Mouse (Mus musculus): ENCODE results near the gene Nt5dc3. TPM values are rescaled to one million over a fixed set of nuclear protein-coding genes. Genes with fewer than 3 reads are reported as not detected.

Nt5dc3 gene
- total RNA-seq (2021) = 10 to 100 TPM; 81.0 to 81.1 TPM

DNA sequence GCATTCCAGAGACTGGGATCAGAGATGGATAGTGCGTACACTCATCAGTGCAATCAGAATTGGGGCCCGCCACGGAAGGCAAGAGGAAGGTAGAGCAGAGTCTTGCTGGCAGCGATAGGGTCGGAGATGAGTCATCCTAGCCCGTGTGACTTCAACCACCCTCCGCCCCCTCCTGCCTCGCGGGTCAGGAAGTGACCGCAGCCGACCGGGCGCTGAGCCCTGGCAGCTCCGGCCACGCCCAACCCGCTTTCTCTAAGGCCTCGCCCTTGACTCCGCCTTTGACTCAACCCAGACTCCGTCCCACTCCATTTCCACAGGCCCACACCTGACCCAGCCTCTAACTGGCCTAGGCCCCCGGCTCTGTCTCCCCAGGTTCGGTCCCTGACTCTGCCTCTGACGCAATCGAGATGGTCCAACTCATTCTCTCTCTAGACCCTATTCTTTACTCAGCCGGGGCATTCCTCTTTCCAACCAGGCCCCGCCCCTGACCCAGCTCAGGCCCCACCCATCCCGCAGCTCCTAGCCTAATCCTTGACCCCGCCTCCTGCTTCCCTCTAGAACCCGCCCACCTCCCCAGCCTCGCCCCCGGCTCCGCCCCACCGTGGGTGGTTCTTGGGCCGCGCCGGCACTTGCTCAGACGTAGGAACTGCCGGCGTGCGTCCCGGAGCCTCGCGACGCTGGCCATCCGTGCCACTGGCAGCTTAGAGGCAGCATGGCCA lies at the start of gene Nt5dc3:
TSS of gene Nt5dc3 (plus strand) at position 608 of the 719 bp plus-strand sequence.
- DNase-seq (ENCODE audit: low spot score in 2 of 2) = peak; percentile 90 to 96
- intact Hi-C loops (cut with DNase I) = loop anchor here (1.0 to 2.0 kb wide), 2 partner anchors 42 to 72 kb away; no protein-coding TSS in a partner anchor

- DNase-seq (ENCODE audit: low spot score in 2 of 2) = peak; percentile 80 to 86
- intact Hi-C loops (cut with DNase I) = loop anchor here (1.0 to 5.0 kb wide), 3 partner anchors 25 to 258 kb away; no protein-coding TSS in a partner anchor
Measured at GRCm38 (mm10) chr10:86730823-86731499, 47.8 kb upstream of the Nt5dc3 start.

DNA sequence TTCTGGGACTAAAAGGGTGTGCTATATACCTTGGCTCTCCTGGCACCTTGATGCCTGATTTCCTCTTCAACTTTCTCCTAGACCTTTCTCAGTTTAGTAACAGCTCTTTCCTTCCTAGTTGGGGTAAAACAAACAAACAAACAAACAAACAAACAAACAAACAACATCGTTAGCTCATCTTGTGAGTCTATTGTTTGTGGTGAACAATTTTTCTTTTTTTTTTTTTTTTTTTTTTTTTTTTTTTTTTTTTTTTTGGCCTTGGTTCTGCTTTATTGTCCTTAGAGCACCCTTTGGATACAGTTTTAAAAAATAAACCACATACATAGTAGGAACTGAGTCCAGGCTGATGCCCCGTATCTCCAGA lies 47.3 kb upstream of the Nt5dc3 start:
- intact Hi-C loops (cut with DNase I) = loop anchor here (1.0 to 5.0 kb wide), 3 partner anchors 25 to 259 kb away; no protein-coding TSS in a partner anchor
- no peak for DNase-seq (ENCODE audit: low spot score in 2 of 2)

DNA sequence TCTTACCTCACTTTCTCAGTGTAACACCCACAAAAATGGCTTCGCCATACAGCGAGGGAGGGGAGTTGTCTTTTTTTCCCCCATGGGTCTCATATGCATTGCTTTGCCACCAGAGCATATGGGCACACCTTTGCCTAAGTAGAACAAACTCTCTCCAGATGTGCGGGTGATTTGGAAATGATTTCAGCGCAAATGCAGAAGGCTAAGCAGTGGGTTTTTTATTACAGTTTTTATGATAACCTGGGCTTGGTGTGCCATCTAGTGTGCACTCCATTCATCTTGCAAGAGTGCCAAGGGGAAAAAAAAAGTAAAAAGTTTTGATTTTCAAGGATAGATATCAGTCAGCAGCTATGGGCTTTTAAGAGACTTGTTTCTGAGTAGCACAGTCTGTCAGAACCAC lies 43.8 kb upstream of the Nt5dc3 start:
- intact Hi-C loops (cut with DNase I) = no loop called here
- DNase-seq (ENCODE audit: low spot score in 2 of 2) = no peak

DNA sequence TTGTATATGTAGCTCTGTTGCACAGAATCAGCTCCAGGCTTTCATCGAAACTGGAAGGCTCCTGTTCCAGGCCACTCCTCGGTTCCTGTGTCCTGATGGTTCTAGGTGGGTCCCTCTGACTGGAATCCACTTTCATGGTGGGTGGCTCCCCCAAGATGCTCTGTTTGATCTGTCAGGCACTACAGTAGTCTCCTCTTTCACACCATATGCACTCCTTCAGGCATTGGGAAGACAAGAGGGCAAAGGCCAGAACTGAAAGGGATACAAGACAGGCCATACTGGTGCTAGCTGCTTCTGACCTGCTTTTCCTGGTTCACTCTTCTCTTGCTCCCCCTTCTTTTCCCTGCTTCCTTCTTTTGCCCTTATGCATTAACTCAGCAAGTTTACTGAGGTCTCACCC lies 35.9 kb upstream of the Nt5dc3 start:
- DNase-seq (ENCODE audit: low spot score in 2 of 2) = no peak
- intact Hi-C loops (cut with DNase I) = no loop called here

- intact Hi-C loops (cut with DNase I) = no loop called here
- DNase-seq (ENCODE audit: low spot score in 2 of 2) = no peak
Measured at GRCm38 (mm10) chr10:86744306-86744705, 34.5 kb upstream of the Nt5dc3 start.

DNA sequence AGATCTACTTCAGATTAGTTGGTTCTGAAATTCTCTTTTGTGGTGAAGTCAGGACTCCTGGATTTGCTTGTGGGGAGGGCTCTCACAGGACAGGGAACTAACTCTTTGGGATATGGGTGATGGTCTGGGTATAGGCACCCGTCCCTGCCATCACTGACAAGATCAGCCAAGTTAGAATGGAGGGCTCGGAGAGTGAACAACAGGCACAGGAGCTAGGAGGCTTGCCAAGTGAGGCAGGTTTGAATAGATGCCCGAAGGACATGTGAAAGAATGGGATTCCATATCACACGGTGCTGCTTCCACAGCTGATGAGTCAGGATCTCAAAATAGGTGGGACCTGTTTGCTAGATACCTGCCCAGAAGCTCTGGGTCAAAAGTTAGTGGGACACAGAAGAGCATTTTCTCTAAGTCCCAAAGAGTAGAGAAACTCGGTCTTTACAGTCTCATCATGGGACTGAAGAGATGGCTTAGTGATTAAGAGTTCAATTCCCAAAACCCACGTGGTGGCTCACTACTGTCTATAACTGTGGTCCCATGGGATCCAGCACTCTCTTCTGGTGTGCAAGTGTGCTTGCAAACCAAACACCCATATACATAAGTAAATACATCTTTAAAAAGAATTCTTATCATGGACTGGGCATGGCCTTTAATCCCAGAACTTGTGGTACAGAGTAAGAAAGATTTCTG lies 22.8 kb upstream of the Nt5dc3 start:
- intact Hi-C loops (cut with DNase I) = no loop called here

DNA sequence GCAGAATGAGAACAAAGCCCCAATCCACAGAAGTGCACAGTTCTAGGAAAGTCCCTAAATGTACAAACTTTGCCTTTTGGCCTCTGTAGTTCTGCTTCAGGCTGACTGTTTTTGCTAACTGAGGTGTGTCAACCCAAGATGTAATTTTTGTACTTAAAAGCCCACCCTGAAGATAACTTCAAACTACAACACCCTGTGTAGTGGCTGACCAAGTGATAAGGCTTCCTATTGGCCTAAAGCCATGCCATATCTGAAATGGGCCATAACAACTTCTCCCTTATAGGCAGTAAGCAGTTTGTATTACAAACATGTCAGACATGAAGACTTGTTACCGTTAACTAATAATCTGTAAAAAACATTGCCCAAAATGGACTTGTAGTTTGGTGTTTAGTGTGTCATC lies 21.1 kb upstream of the Nt5dc3 start:
- intact Hi-C loops (cut with DNase I) = no loop called here

More for the DNA sequence above, 22.8 kb upstream of the Nt5dc3 start:
- DNase-seq (ENCODE audit: low spot score in 2 of 2) = no peak

GRCm38 (mm10) chr10:86758211-86758610 lies 20.6 kb upstream of the Nt5dc3 start:
- DNase-seq (ENCODE audit: low spot score in 2 of 2) = no peak
- intact Hi-C loops (cut with DNase I) = no loop called here

More for the DNA sequence above, 21.1 kb upstream of the Nt5dc3 start:
- DNase-seq (ENCODE audit: low spot score in 2 of 2) = no peak

DNA sequence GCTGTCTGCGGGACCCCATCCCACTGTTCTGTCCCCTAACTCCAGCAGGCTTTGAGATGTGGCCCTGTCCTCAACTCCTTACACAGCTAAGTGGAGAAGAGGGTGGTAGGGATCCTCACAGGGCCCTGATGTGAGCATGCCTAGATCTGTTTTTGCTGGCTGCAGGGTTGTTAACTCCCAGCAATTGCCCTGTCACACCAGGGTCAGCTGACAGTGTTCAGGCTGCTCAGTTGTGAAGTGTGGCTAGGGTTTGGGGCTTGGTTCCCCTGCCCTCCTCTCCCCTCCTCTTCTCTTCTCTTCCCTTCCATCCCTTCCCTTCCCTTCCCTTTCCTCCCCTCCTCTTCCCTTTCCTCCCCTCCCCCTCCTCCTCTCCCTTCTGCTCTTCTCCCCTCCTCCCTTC lies 17.6 kb upstream of the Nt5dc3 start:
- intact Hi-C loops (cut with DNase I) = no loop called here
- DNase-seq (ENCODE audit: low spot score in 2 of 2) = no peak

DNA sequence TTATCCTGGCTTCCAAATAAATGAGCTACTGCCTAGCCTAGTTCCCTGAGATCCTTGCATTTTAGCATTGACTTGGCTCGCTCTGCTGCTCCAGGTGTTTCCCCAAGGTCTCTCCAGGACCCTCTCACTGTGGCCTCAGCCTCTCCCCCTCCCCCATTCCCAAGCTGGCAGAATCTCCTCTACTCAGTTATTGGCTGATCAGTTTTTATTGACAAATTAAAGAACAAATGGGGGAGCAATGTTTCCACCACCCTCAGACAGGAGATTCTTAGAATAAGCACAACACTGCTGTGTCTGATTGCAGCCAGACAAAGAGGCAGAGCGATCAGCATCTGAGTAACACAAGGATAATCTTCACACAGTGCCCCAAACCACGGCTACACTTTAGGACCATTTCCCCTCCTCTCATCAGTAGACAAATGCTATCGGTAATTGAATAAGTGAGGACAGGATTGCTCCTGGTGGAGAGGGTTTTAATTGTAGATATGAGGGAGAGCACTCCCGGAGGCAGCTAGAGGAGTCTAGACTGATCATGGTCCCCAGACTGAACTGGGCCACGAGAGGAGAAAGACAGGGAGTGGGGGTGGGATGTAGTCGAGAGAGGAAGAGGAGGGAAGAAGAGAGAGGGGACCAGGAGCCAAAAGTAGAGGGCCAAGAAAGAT lies 17.0 kb upstream of the Nt5dc3 start:
- intact Hi-C loops (cut with DNase I) = no loop called here
- DNase-seq (ENCODE audit: low spot score in 2 of 2) = no peak

DNA sequence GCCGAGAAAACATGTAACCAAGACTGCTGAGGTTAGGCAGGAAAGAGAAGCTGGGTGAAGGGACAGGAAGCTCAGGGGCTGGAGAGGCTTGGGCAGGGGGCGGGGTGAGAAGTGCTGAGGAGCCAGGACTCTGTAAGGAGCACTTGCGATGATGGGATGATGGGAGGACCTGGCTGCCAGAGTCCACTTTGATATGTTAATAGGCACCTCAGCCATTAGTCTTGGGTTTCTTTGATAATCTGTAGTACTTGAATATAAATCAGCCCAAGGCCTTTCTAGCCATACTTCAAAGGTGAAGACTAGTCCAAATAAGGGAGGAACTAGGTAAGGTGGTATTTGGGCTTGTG lies 16.4 kb upstream of the Nt5dc3 start:
- intact Hi-C loops (cut with DNase I) = no loop called here
- DNase-seq (ENCODE audit: low spot score in 2 of 2) = no peak

- intact Hi-C loops (cut with DNase I) = no loop called here
Measured at GRCm38 (mm10) chr10:86763672-86764071, 15.1 kb upstream of the Nt5dc3 start, which contains the start of gene Gm49358. Gene Gm49358 (plus strand): TSS chr10:86763972.

GRCm38 (mm10) chr10:86765344-86765966 lies 13.3 kb upstream of the Nt5dc3 start:
- intact Hi-C loops (cut with DNase I) = no loop called here
- DNase-seq (ENCODE audit: low spot score in 2 of 2) = peak in 1 of 2 experiments; percentile 50

More at GRCm38 (mm10) chr10:86763672-86764071, 15.1 kb upstream of the Nt5dc3 start, which contains the start of gene Gm49358:
- no peak for DNase-seq (ENCODE audit: low spot score in 2 of 2)

GRCm38 (mm10) chr10:86769216-86769615 lies 9.6 kb upstream of the Nt5dc3 start:
- intact Hi-C loops (cut with DNase I) = no loop called here

DNA sequence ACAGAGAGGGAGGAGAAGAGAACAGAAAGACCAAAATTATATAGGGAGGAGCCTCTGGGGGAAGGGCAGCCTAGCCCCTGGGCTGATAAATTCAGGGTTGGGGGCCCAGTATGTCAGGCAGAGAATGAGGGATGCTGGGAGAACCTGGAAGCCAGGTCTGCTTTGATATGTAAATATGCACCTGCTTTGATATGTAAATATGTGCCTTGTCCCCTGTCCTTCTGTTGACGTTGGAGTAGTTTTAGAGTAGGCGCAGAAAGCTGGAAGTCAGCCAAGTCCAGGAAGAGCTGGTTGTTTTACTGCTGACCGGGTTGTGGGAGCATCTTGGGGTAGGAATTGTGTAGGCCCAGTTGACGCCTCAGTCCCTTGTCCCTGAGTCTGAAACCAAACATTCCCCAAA lies 9.0 kb upstream of the Nt5dc3 start:
- DNase-seq (ENCODE audit: low spot score in 2 of 2) = no peak
- intact Hi-C loops (cut with DNase I) = no loop called here

More at GRCm38 (mm10) chr10:86769216-86769615, 9.6 kb upstream of the Nt5dc3 start:
- no peak for DNase-seq (ENCODE audit: low spot score in 2 of 2)

DNA sequence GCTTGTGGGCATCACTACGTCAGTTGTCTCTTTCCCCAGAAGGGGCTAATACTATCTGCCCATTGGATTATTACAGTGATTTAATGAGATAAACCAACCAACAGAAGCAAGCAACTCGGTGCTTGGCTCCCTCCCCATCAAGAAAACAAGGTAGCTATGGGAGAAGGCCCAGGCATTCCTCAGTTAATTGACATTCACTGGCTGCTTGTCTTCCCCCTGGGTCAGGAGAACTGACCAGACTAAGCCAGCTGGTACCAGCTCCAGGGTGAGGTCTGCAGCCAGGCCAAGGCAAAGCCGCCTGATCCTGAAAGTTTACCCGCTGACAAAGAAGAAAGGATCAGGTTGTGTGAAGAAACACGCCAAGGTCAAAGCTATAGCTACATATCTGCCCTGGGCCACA lies 7.1 kb upstream of the Nt5dc3 start:
- intact Hi-C loops (cut with DNase I) = no loop called here
- no peak for DNase-seq (ENCODE audit: low spot score in 2 of 2)

GRCm38 (mm10) chr10:86772231-86772631 lies 6.6 kb upstream of the Nt5dc3 start:
- intact Hi-C loops (cut with DNase I) = no loop called here
- DNase-seq (ENCODE audit: low spot score in 2 of 2) = peak in 1 of 2 experiments; percentile 67

DNA sequence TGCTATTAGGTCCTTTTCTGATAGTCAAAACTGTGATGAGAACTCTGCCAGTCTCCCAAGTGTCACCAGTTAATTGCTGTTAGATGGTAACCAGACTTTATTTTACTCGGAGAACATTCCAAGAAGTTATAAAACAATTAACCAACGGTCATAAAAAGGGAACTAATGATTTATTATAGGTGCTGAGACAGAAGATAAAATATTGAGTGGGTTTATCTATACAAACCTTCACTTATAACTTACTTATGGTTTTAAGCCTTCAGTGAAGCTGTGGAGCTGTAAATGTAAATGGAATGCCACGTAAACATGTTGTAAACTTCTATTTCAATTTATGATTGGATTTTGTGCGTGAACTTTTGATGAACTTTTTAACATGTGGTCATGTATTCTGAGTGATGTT lies 5.4 kb upstream of the Nt5dc3 start:
- intact Hi-C loops (cut with DNase I) = no loop called here
- no peak for DNase-seq (ENCODE audit: low spot score in 2 of 2)

Data from left cerebral cortex, postnatal 25 days (tissue).